Mouse (Mus musculus) testis, postnatal 14 days (tissue): Measurements from ENCODE around the gene Prpsap1.

Experiments used
- DNase-seq: peaks from one replicate; pipeline ENCODE4 v3.0.0; 2021; ENCODE audit warnings: low spot score

Prpsap1 gene

DNA sequence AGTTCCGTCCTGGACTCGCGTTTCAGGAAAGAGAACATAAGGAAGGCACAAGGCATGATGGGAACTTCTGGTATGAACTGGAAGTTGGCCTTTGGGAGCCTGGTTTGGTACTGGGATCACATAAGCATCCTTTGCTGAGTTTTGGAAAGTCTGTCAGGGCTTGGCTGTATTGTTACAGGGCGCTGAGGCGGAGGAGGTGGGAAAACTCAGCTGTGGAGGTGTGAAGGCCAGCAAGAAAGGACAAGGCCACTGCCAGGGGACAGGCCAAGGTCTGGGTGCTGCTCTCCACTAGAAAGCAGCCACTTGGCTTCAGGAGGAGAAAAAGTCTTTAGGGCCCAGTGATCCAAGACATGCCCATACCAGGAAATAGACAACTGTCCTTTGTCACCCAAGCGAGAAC is 50.7 kb downstream of the Prpsap1 start:
- no peak for DNase-seq

- DNase-seq = no peak
Observed at GRCm38 (mm10) chr11:116442867-116443177, 51.2 kb downstream of the Prpsap1 start.

GRCm38 (mm10) chr11:116442129-116442866 is 51.7 kb downstream of the Prpsap1 start:
- no peak for DNase-seq

DNA sequence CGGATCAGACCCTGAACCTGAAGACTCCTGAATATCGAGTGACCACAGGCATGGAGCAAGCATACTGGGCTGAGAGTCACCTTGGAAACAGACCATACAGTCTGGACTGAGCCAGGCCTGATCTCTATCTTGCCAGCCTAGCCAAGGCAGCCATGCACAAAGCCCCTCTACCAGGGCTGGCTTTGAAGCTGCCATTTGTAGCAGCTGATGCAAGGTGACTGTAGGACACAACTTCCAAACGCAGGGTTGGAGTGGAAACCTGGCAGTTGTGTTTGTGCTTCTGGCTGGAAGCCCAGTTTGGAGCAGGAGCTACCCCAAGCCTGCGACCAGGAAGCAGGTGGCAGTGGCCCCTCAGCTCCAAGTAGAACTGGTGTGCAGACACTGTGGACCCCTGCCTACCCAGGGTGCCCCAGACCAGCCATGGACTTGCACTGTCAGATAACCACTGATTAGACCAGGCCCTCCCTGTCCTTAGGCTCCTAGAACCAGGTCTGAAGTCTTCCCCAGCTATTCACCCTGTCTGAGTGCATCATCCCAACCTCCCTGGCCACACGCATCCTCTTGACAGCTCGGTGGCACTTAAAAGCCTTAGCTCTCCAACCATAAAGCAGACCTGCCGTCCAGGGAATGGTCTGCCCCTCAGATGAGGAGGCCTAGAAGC is 53.5 kb downstream of the Prpsap1 start:
- DNase-seq = no peak

DNA sequence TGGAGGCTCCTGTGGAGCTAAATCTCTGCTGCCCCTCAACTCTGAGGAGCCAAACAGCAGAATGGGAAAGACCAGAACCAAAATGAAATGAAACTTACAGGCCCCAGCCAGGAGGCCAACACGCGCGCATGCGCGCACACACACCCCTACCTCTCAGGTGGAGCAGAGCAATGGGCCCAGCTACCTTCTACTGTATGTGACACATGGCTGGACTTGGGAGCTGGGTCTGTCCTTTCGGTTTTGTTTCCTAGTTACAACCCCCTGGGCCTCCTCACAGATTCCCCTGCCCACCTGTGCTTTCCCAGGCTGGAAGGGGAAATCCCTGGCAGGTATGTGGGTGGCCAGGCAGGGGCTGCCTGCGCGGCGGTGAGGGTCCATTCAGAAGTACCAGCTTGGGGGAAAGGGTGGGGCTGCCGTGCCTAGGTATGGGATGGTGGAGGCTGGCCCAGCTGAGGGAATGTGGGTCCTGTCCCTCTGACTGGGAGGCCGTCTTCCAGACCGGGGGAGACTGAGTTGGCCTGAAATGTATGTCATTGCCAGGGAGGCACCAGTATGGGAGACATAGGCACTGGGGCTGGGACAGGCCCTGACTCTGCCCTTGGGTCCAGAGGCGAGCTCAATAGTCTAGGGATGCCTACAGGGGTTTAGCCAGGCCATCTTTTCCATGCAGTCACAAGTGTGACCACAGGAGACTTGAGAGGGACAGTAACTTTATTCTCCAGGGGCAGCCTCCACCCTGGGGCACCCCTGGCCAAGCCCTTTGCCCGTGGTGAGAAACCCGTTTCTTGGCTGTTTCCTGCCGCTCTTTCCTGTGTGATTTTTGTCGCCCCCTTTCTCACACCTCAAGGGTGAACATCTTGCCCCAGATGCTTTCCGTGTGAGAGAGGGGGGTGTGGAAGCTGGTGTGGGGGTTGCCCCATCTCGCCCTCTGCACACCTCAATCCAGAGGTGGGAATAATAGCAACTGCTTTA is 54.4 kb downstream of the Prpsap1 start:
- DNase-seq = no peak

GRCm38 (mm10) chr11:116437541-116437940 is 56.5 kb downstream of the Prpsap1 start:
- DNase-seq = no peak

DNA sequence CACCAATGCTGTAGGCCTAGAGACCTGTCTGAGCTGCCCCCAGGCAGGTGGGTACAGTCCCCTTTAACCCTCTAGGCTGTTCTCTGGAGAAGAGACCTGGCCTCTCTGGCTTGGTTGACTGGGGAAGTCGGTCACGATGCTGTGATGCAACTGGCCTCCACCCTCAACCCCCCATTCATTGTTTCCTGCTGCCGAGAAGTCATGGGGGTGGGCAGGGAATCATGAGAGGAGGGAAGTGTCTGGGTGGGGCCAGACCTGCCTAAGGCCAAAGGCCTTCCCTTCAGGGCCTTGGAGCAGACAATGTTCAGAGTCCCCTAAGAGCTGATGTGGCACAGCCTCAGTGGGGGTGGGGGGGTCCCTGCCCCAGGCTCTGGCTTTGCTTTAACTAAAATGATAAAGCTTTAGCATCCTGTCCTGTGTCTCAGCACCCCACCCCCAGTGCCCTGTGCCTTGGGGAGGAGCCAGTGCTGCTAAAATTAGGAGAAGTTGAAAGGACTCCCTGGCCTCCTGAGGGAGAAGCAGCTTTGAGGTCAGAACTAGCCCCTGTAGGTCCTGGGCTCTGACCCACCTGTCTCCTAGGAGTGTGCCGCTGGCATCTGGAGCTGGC is 57.2 kb downstream of the Prpsap1 start:
- DNase-seq = no peak

- DNase-seq = no peak
Observed at GRCm38 (mm10) chr11:116435992-116436724, 57.8 kb downstream of the Prpsap1 start.

GRCm38 (mm10) chr11:116434967-116435752 is 58.8 kb downstream of the Prpsap1 start:
- no peak for DNase-seq

- DNase-seq = peak; percentile 76
Observed at GRCm38 (mm10) chr11:116434287-116434966, 59.6 kb downstream of the Prpsap1 start.

- DNase-seq = peak; percentile 100
Observed at GRCm38 (mm10) chr11:116433356-116434286, 60.4 kb downstream of the Prpsap1 start, which contains the start of gene Ubald2. TSS of gene Ubald2 (plus strand) at chr11:116434094.

GRCm38 (mm10) chr11:116432593-116433355 is 61.2 kb downstream of the Prpsap1 start:
- DNase-seq = no peak

- no peak for DNase-seq
Observed at GRCm38 (mm10) chr11:116432127-116432526, 61.9 kb downstream of the Prpsap1 start.

- no peak for DNase-seq
Observed at GRCm38 (mm10) chr11:116431428-116432077, 62.4 kb downstream of the Prpsap1 start.

DNA sequence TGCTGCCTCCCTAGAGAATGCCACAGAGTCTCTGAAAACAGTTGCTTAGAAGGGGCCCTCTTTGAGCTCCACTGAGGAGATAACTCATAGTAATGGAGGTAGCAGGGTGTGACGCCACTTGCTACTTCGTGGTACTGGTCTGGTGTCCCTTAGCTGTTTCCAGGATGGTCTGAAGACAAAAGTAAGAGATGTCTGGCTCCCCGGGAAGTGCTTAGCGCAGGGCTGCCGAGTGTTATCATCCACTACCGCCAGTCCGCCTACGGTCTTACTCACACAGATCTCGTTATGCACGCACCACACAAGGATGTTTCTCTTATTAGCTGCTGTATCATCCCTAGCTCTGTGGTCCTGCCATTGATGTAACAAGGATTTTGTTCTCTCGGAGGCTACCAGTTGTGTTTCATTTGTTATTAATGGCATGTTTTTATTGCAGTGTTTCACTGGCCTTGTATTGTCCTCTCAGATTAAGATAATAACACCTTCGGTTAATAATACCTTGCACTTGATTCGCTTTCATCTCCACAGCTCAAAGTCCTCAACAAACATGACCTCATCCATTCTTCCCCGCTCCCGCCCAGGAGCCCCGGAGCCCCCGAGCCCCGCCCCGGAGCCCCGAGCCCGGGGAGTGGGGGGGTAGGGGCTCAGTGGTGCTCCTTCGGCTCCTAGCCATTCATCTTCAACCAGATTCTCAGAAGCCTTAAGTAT is 63.1 kb downstream of the Prpsap1 start:
- DNase-seq = no peak

GRCm38 (mm10) chr11:116429862-116430613 is 64.0 kb downstream of the Prpsap1 start:
- DNase-seq = no peak
